Mouse (Mus musculus) intestine, embryonic 14.5 days (tissue): ENCODE measurements around the gene Slc36a1. TPM values are rescaled to one million over a fixed set of nuclear protein-coding genes. Genes with fewer than 3 reads are reported as not detected.

Source experiments
- ATAC-seq: fragments of 200-750 bp; cut with Nextera tagmentation; replicated peaks from 2 replicates; pipeline ENCODE4 v1.8.0; 2017; ENCODE audit warnings: low read depth, moderate number of reproducible peaks, moderate TSS enrichment, moderate library complexity; ENCODE audit not compliant: low FRiP score, low TSS enrichment
- DNase-seq: peaks from one replicate; pipeline ENCODE4 v3.0.0-alpha.2; 2018; ENCODE audit warnings: low spot score
- H3K27ac ChIP-seq: fragments of 300-500 bp; sonication (generic); 2 replicates; pipeline ENCODE4 v1.5.1; 2014; ENCODE audit warnings: low read depth, mild to moderate bottlenecking, control low read depth
- H3K27me3 ChIP-seq: fragments of 300-500 bp; sonication (generic); replicated peaks from 2 replicates; pipeline ENCODE4 v1.6.1; 2014; ENCODE audit warnings: low read length, control low read depth; ENCODE audit not compliant: control insufficient read depth, insufficient read depth
- H3K36me3 ChIP-seq: fragments of 300-500 bp; sonication (generic); 2 replicates; pipeline ENCODE4 v1.6.1; 2014; ENCODE audit warnings: low read length, control low read depth; ENCODE audit not compliant: control insufficient read depth, insufficient read depth
- H3K4me1 ChIP-seq: fragments of 300-500 bp; sonication (generic); replicated peaks from 2 replicates; pipeline ENCODE4 v1.6.1; 2014; ENCODE audit warnings: low read length, control low read depth, mixed read lengths; ENCODE audit not compliant: control insufficient read depth, insufficient read depth
- H3K4me2 ChIP-seq: fragments of 300-500 bp; sonication (generic); 2 replicates; pipeline ENCODE4 v1.6.1; 2014; ENCODE audit warnings: low read length
- H3K4me3 ChIP-seq: fragments of 300-500 bp; sonication (generic); 2 replicates; pipeline ENCODE4 v1.5.1; 2014; ENCODE audit warnings: low read depth, low read length, control low read depth, mixed read lengths
- H3K9ac ChIP-seq: fragments of 300-500 bp; sonication (generic); 2 replicates; pipeline ENCODE4 v1.6.1; 2014; ENCODE audit warnings: mild to moderate bottlenecking, low read length
- H3K9me3 ChIP-seq: fragments of 300-500 bp; sonication (generic); 2 replicates; pipeline ENCODE4 v1.6.1; 2016; ENCODE audit warnings: low read length, control low read depth; ENCODE audit not compliant: control insufficient read depth
- WGBS: fragments of 180-500 bp; shearing (Covaris S2); extraction: QIAGEN DNeasy Blood & Tissue Kit; methylation state at CpG from one replicate; pipeline ENCODE4 v1.1.7; 2014; 5-methylcytosine and 5-hydroxymethylcytosine counted together
- polyA plus RNA-seq: library from polyadenylated mRNA; unstranded; fragments of >200 nt; fragmentation: Nextera tagmentation; extraction: Ambion mirVana; gene quantifications from 2 replicates; pipeline ENCODE4 v1.2.1, GENCODE M21; 2014

Gene Slc36a1
- polyA plus RNA-seq, result 2.6 and 2.9 TPM in 2 replicates

- ATAC-seq (peak; percentile 96), DNase-seq (peak; percentile 98)
- Histone ChIP-seq H3K9me3 (no peaks in the 10 kb centered on the region), H3K4me3 (peak within 1 kb of the TSS; percentile 77), H3K4me2 (peak within 1 kb of the TSS; percentile 95), H3K27ac (no peak within 1 kb of the TSS), H3K27me3 (0 out of 2 replicates have a peak, but pooled peaks cover 3% of the 10 kb centered on the region), H3K9ac (peak within 1 kb of the TSS; percentile 66), H3K4me1 (peaks cover 6% of the 10 kb centered on the region; the same call in 1 of the 2 replicates), H3K36me3 (no peaks in the 10 kb centered on the region)
- WGBS, result 1% methylated on average over 30 of the region's 31 CpGs
These were observed at the start of gene Slc36a1 for GRCm38 (mm10) chr11:55204159-55204596. Gene Slc36a1, plus strand, starts transcription at chr11:55204350.

DNA sequence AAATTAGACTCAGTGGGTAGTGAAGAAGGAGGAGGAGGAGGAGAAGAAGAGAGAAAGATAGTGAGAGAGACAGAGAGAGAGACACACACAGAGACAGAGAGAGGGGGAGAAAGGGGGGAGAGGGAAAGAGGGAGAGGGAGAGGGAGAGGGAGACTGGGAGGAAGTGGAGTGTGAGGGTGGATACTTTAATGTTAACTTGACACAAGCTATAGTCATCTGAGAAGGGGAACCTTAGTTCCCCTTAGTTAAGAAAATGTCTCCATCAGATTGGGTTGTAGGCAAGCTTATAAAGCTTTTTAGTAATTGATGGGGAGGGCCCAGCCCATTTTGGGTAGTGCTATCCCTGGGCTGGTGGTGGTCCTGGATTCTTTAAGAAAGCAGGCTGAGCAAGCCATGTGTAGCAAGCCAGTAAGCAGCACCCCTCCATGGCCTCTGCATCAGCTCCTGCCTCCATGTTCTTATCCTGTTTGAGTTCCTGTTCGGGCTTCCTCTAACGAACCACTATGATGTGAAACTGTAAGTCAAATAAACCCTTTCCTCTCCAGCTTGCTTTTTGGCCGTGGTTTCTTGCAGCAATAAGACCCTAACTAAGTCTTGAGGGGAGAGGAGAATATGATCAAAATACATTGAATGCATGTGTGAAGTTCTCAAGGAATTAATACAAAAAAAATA lies 49.6 kb upstream of the Slc36a1 start:
- H3K4me2 ChIP-seq, result no peak overlapping the region
- H3K9me3 ChIP-seq, result no peaks in the 10 kb centered on the region
- WGBS, result 51% methylated on average over 3 of the region's 3 CpGs
- H3K9ac ChIP-seq, result no peak overlapping the region
- H3K36me3 ChIP-seq, result no peaks in the 10 kb centered on the region
- H3K27me3 ChIP-seq, result no peaks in the 10 kb centered on the region
- H3K4me1 ChIP-seq, result no peaks in the 10 kb centered on the region
- H3K27ac ChIP-seq, result no peak overlapping the region
- ATAC-seq, result no peak
- H3K4me3 ChIP-seq, result no peak overlapping the region
- no peak for DNase-seq

GRCm38 (mm10) chr11:55155070-55155421 lies 49.1 kb upstream of the Slc36a1 start:
- H3K4me3 ChIP-seq, result no peak overlapping the region
- H3K4me1 ChIP-seq, result no peaks in the 10 kb centered on the region
- no peak for DNase-seq
- H3K27ac ChIP-seq, result no peak overlapping the region
- H3K4me2 ChIP-seq, result no peak overlapping the region
- no peaks in the 10 kb centered on the region for H3K36me3 ChIP-seq
- no peaks in the 10 kb centered on the region for H3K27me3 ChIP-seq
- 72% methylated on average over 6 of the region's 6 CpGs for WGBS
- no peak for ATAC-seq
- no peak overlapping the region for H3K9ac ChIP-seq
- H3K9me3 ChIP-seq, result no peaks in the 10 kb centered on the region

DNA sequence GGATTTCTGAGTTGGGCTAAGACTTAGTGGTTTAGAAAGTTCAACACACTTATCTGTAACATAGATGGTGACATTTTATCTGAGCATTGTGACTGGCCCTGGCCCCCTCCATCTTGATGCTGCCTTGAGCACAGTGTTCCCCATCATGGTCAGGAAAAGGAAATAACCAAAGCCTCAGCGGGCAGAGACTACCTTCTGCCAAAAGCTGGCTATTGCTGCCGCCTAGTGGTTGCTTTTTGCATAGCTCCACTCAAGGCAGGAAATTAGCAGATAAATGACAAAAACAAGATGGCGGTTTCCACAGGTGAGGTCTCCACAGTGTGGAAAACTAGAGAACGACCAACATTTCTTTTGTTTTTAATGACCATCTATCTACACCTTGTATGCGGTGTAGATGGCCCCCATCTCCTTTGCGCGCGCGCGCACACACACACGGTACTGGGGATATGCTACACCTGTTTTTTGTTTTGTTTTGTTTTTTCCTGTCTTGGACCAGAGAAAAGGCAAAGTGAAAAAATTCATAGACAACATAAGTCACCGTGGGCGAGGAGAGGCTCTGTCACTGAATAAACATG lies 45.3 kb upstream of the Slc36a1 start:
- DNase-seq, result peak; percentile 91
- Histone ChIP-seq H3K9ac (no peak overlapping the region), H3K36me3 (no peaks in the 10 kb centered on the region), H3K4me1 (no peaks in the 10 kb centered on the region), H3K4me2 (no peak overlapping the region), H3K27me3 (no peaks in the 10 kb centered on the region), H3K4me3 (no peak overlapping the region), H3K27ac (no peak overlapping the region), H3K9me3 (no peaks in the 10 kb centered on the region)
- 51% methylated on average over 13 of the region's 13 CpGs for WGBS
- ATAC-seq, result peak; percentile 5; the same call in 1 of the 2 replicates

DNA sequence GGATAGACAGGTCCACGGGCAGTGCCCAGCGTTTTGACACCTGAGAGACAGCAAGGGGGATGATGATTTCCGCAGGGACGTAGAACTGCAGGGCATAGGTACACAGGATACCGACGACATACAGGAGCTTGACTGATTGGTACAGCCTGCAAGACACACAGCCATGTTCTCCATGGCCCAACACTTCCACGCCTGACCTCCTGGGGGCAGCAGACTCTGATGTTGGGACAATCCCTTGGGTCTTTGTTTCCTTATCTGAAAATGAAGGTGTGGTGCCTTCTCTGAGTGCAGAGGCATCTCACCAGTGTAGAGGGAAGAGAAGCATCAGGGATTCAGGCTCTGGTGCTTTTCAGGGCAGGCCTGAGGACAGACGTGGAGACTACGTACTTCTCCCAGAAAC lies 41.5 kb upstream of the Slc36a1 start:
- no peaks in the 10 kb centered on the region for H3K9me3 ChIP-seq
- no peak overlapping the region for H3K4me3 ChIP-seq
- WGBS, result 47% methylated on average over 9 of the region's 9 CpGs
- no peak overlapping the region for H3K27ac ChIP-seq
- H3K4me1 ChIP-seq, result no peaks in the 10 kb centered on the region
- ATAC-seq, result 0 out of 2 replicates have a peak, but pooled peaks have one; percentile 12
- H3K9ac ChIP-seq, result no peak overlapping the region
- no peaks in the 10 kb centered on the region for H3K36me3 ChIP-seq
- H3K27me3 ChIP-seq, result no peaks in the 10 kb centered on the region
- DNase-seq, result peak; percentile 57
- H3K4me2 ChIP-seq, result no peak overlapping the region

- WGBS, result 45% methylated on average over 3 of the region's 3 CpGs
- Histone ChIP-seq H3K4me1 (no peaks in the 10 kb centered on the region), H3K4me2 (no peak overlapping the region), H3K9me3 (no peaks in the 10 kb centered on the region), H3K36me3 (no peaks in the 10 kb centered on the region), H3K9ac (no peak overlapping the region), H3K27ac (no peak overlapping the region), H3K4me3 (no peak overlapping the region), H3K27me3 (no peaks in the 10 kb centered on the region)
- DNase-seq (no peak), ATAC-seq (no peak)
These were observed 39.4 kb upstream of the Slc36a1 start for GRCm38 (mm10) chr11:55164723-55165122.

DNA sequence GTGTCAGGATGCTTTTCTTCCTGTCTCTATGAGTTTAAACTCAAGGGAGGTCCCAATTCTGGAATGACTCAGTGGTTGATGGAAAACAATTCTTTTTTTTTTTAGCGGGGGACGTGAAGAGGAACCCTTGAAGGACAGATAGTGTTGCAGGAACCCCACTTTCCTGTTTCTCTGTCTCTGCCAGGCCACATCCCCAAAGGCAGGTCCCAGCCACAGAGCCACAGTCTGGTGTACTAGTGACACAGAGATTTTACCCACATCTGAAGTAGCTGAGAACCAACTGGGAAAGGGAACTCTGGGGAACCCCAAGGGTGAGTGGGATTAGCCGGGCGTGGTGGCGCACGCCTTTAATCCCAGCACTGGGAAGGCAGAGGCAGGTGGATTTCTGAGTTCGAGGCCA lies 38.4 kb upstream of the Slc36a1 start:
- Histone ChIP-seq H3K4me3 (no peak overlapping the region), H3K9ac (no peak overlapping the region), H3K4me1 (no peaks in the 10 kb centered on the region), H3K9me3 (no peaks in the 10 kb centered on the region), H3K36me3 (no peaks in the 10 kb centered on the region), H3K27ac (no peak overlapping the region), H3K27me3 (no peaks in the 10 kb centered on the region), H3K4me2 (no peak overlapping the region)
- no peak for DNase-seq
- ATAC-seq, result no peak
- 90% methylated on average over 7 of the region's 7 CpGs for WGBS

- Histone ChIP-seq H3K36me3 (no peaks in the 10 kb centered on the region), H3K4me2 (no peak overlapping the region), H3K9ac (no peak overlapping the region), H3K27me3 (no peaks in the 10 kb centered on the region), H3K27ac (no peak overlapping the region), H3K9me3 (no peaks in the 10 kb centered on the region), H3K4me1 (no peaks in the 10 kb centered on the region), H3K4me3 (no peak overlapping the region)
- no peak for DNase-seq
- no peak for ATAC-seq
- WGBS, result 86% methylated on average over 4 of the region's 4 CpGs
These were observed 35.6 kb upstream of the Slc36a1 start for GRCm38 (mm10) chr11:55168504-55168903.

GRCm38 (mm10) chr11:55168914-55169313 lies 35.2 kb upstream of the Slc36a1 start:
- no peak for DNase-seq
- 88% methylated on average over 6 of the region's 6 CpGs for WGBS

More at GRCm38 (mm10) chr11:55168914-55169313, 35.2 kb upstream of the Slc36a1 start:
- Histone ChIP-seq H3K4me1 (no peaks in the 10 kb centered on the region), H3K9me3 (no peaks in the 10 kb centered on the region), H3K36me3 (no peaks in the 10 kb centered on the region), H3K27me3 (no peaks in the 10 kb centered on the region), H3K27ac (no peak overlapping the region), H3K4me2 (no peak overlapping the region), H3K4me3 (no peak overlapping the region), H3K9ac (no peak overlapping the region)
- no peak for ATAC-seq
